Mouse (Mus musculus) hindbrain, embryonic 12.5 days (tissue): ENCODE results near the gene Galp. TPM values are rescaled to one million over a fixed set of nuclear protein-coding genes. Genes with fewer than 3 reads are reported as not detected.
A peak's percentile ranks its signal among the peaks of the same experiment; 100 is the strongest.
"Not testable (repeated sequence)": the region's sequence is repeated elsewhere in the genome, so short reads cannot be mapped to it uniquely, and the experiment has no call there.

Experiments used
- ATAC-seq: fragments of 200-750 bp; cut with Nextera tagmentation; 2 replicates; pipeline ENCODE4 v1.8.0; 2017; ENCODE audit warnings: moderate TSS enrichment; ENCODE audit not compliant: low FRiP score
- H3K27ac ChIP-seq: fragments of 300-500 bp; sonication (generic); 2 replicates; pipeline ENCODE4 v1.5.1; 2016; ENCODE audit warnings: mild to moderate bottlenecking
- H3K27me3 ChIP-seq: fragments of 300-500 bp; sonication (generic); 2 replicates; pipeline ENCODE4 v1.6.1; 2016; ENCODE audit warnings: mild to moderate bottlenecking
- H3K36me3 ChIP-seq: fragments of 300-500 bp; sonication (generic); 2 replicates; pipeline ENCODE4 v1.6.1; 2016; ENCODE audit warnings: mild to moderate bottlenecking
- H3K4me1 ChIP-seq: fragments of 300-500 bp; sonication (generic); 2 replicates; pipeline ENCODE4 v1.6.1; 2016
- H3K4me2 ChIP-seq: fragments of 300-500 bp; sonication (generic); replicated peaks from 2 replicates; pipeline ENCODE4 v1.6.1; 2016; ENCODE audit warnings: mild to moderate bottlenecking
- H3K4me3 ChIP-seq: fragments of 300-500 bp; sonication (generic); 2 replicates; pipeline ENCODE4 v1.5.1; 2016; ENCODE audit warnings: mild to moderate bottlenecking
- H3K9ac ChIP-seq: fragments of 300-500 bp; sonication (generic); 2 replicates; pipeline ENCODE4 v1.6.1; 2016; ENCODE audit warnings: mild to moderate bottlenecking, moderate library complexity
- H3K9me3 ChIP-seq: fragments of 300-500 bp; sonication (generic); replicated peaks from 2 replicates; pipeline ENCODE4 v1.6.1; 2016; ENCODE audit warnings: mild to moderate bottlenecking
- WGBS: fragments of 180-500 bp; shearing (Covaris S2); methylation state at CpG from one replicate; pipeline ENCODE4 v1.1.7; 2016; 5-methylcytosine and 5-hydroxymethylcytosine counted together
- polyA plus RNA-seq: library from polyadenylated mRNA; unstranded; fragments of >200 nt; fragmentation: Nextera tagmentation; extraction: Ambion mirVana; gene quantifications from 2 replicates; pipeline ENCODE4 v1.2.1, GENCODE M21; 2016

Galp gene
- polyA plus RNA-seq, 1 experiment from 2014 or later: not detected

- ATAC-seq: no peak
- H3K4me1 ChIP-seq: no peaks in the 10 kb centered on the region
- peaks cover 62% of the 10 kb centered on the region for H3K36me3 ChIP-seq
- H3K9me3 ChIP-seq: no peaks in the 10 kb centered on the region
- no peak overlapping the region for H3K27ac ChIP-seq
- no peaks in the 10 kb centered on the region for H3K27me3 ChIP-seq
- 96% methylated on average over 19 of the region's 19 CpGs for WGBS
- H3K4me3 ChIP-seq: no peak overlapping the region
- H3K9ac ChIP-seq: no peak overlapping the region
- no peak overlapping the region for H3K4me2 ChIP-seq
Measured at GRCm38 (mm10) chr7:6183802-6184201, 13.1 kb upstream of the Galp start.

GRCm38 (mm10) chr7:6184521-6184920 is 12.4 kb upstream of the Galp start:
- H3K9me3 ChIP-seq: no peaks in the 10 kb centered on the region
- H3K27ac ChIP-seq: no peak overlapping the region
- WGBS: 89% methylated on average over 8 of the region's 8 CpGs
- peaks cover 65% of the 10 kb centered on the region for H3K36me3 ChIP-seq
- no peaks in the 10 kb centered on the region for H3K4me1 ChIP-seq
- no peak overlapping the region for H3K4me2 ChIP-seq
- peaks cover 4% of the 10 kb centered on the region; the same call in 1 of the 2 replicates for H3K27me3 ChIP-seq
- no peak overlapping the region for H3K9ac ChIP-seq
- no peak for ATAC-seq
- no peak overlapping the region for H3K4me3 ChIP-seq

GRCm38 (mm10) chr7:6185391-6185790 is 11.5 kb upstream of the Galp start:
- no peak overlapping the region for H3K4me2 ChIP-seq
- no peaks in the 10 kb centered on the region for H3K9me3 ChIP-seq
- peaks cover 73% of the 10 kb centered on the region for H3K36me3 ChIP-seq
- 84% methylated on average over 1 of the region's 1 CpGs for WGBS
- no peaks in the 10 kb centered on the region for H3K4me1 ChIP-seq
- no peak overlapping the region for H3K4me3 ChIP-seq
- H3K27me3 ChIP-seq: peaks cover 6% of the 10 kb centered on the region; the same call in 1 of the 2 replicates
- no peak overlapping the region for H3K27ac ChIP-seq
- no peak for ATAC-seq
- H3K9ac ChIP-seq: no peak overlapping the region

GRCm38 (mm10) chr7:6186176-6186575 is 10.7 kb upstream of the Galp start:
- no peak overlapping the region for H3K27ac ChIP-seq
- 89% methylated on average over 2 of the region's 2 CpGs for WGBS
- peaks cover 76% of the 10 kb centered on the region for H3K36me3 ChIP-seq

GRCm38 (mm10) chr7:6186756-6187155 is 10.1 kb upstream of the Galp start:
- Histone ChIP-seq H3K4me1 (no peaks in the 10 kb centered on the region), H3K4me3 (no peak overlapping the region), H3K4me2 (no peak overlapping the region), H3K27me3 (peaks cover 6% of the 10 kb centered on the region; the same call in 1 of the 2 replicates), H3K9me3 (no peaks in the 10 kb centered on the region), H3K9ac (no peak overlapping the region), H3K27ac (no peak overlapping the region), H3K36me3 (peaks cover 76% of the 10 kb centered on the region)
- WGBS: 79% methylated on average over 2 of the region's 2 CpGs
- no peak for ATAC-seq

More at GRCm38 (mm10) chr7:6186176-6186575, 10.7 kb upstream of the Galp start:
- Histone ChIP-seq H3K9me3 (no peaks in the 10 kb centered on the region), H3K4me3 (no peak overlapping the region), H3K27me3 (peaks cover 6% of the 10 kb centered on the region; the same call in 1 of the 2 replicates), H3K4me1 (no peaks in the 10 kb centered on the region), H3K4me2 (no peak overlapping the region), H3K9ac (no peak overlapping the region)
- no peak for ATAC-seq

GRCm38 (mm10) chr7:6189542-6189941 is 7.3 kb upstream of the Galp start:
- Histone ChIP-seq H3K4me1 (no peaks in the 10 kb centered on the region), H3K27me3 (peaks cover 6% of the 10 kb centered on the region; the same call in 1 of the 2 replicates), H3K4me2 (no peak overlapping the region), H3K27ac (no peak overlapping the region), H3K9ac (0 out of 2 replicates have a peak overlapping the region, but pooled peaks have one; percentile 23), H3K4me3 (no peak overlapping the region), H3K9me3 (no peaks in the 10 kb centered on the region), H3K36me3 (peaks cover 59% of the 10 kb centered on the region)
- ATAC-seq: no peak
- 45% methylated on average over 44 of the region's 45 CpGs for WGBS

GRCm38 (mm10) chr7:6191376-6191775 is 5.5 kb upstream of the Galp start:
- WGBS: 37% methylated on average over 3 of the region's 3 CpGs
- H3K4me3 ChIP-seq: no peak overlapping the region
- H3K27me3 ChIP-seq: peaks cover 6% of the 10 kb centered on the region; the same call in 1 of the 2 replicates
- H3K36me3 ChIP-seq: peaks cover 43% of the 10 kb centered on the region
- H3K27ac ChIP-seq: no peak overlapping the region
- 0 out of 2 replicates have a peak, but pooled peaks have one; percentile 4 for ATAC-seq
- H3K9ac ChIP-seq: no peak overlapping the region
- no peaks in the 10 kb centered on the region for H3K9me3 ChIP-seq
- H3K4me1 ChIP-seq: no peaks in the 10 kb centered on the region
- H3K4me2 ChIP-seq: no peak overlapping the region

GRCm38 (mm10) chr7:6194129-6194528 is 2.8 kb upstream of the Galp start:
- no peaks in the 10 kb centered on the region for H3K9me3 ChIP-seq
- no peak overlapping the region for H3K4me2 ChIP-seq
- peak; percentile 65 for ATAC-seq
- WGBS: 22% methylated on average over 5 of the region's 5 CpGs
- no peak overlapping the region for H3K27ac ChIP-seq
- H3K4me3 ChIP-seq: no peak overlapping the region
- H3K27me3 ChIP-seq: peaks cover 6% of the 10 kb centered on the region; the same call in 1 of the 2 replicates
- H3K36me3 ChIP-seq: peaks cover 15% of the 10 kb centered on the region
- no peaks in the 10 kb centered on the region for H3K4me1 ChIP-seq
- no peak overlapping the region for H3K9ac ChIP-seq

- no peak for ATAC-seq
- Histone ChIP-seq H3K9me3 (no peaks in the 10 kb centered on the region), H3K27me3 (no peaks in the 10 kb centered on the region), H3K4me3 (no peak overlapping the region), H3K27ac (no peak overlapping the region), H3K9ac (no peak overlapping the region), H3K4me2 (no peak overlapping the region), H3K4me1 (no peaks in the 10 kb centered on the region), H3K36me3 (no peaks in the 10 kb centered on the region)
- 57% methylated on average over 2 of the region's 2 CpGs for WGBS
Measured at GRCm38 (mm10) chr7:6195777-6196176, 1.1 kb upstream of the Galp start.

GRCm38 (mm10) chr7:6204200-6204599 is 7.3 kb downstream of the Galp start:
- H3K4me2 ChIP-seq: no peak overlapping the region
- H3K9me3 ChIP-seq: no peaks in the 10 kb centered on the region
- ATAC-seq: no peak
- no peak overlapping the region for H3K4me3 ChIP-seq
- H3K27me3 ChIP-seq: no peaks in the 10 kb centered on the region
- H3K36me3 ChIP-seq: no peaks in the 10 kb centered on the region
- 90% methylated on average over 3 of the region's 3 CpGs for WGBS
- no peak overlapping the region for H3K27ac ChIP-seq
- H3K4me1 ChIP-seq: no peaks in the 10 kb centered on the region
- no peak overlapping the region for H3K9ac ChIP-seq

GRCm38 (mm10) chr7:6213144-6213543 is 16.3 kb downstream of the Galp start:
- Histone ChIP-seq H3K4me1 (no peaks in the 10 kb centered on the region), H3K4me2 (no peak overlapping the region), H3K9me3 (peaks cover 8% of the 10 kb centered on the region; the same call in 1 of the 2 replicates), H3K27me3 (no peaks in the 10 kb centered on the region), H3K27ac (no peak overlapping the region), H3K9ac (no peak overlapping the region), H3K36me3 (no peaks in the 10 kb centered on the region), H3K4me3 (no peak overlapping the region)
- ATAC-seq: no peak
- 57% methylated on average over 5 of the region's 5 CpGs for WGBS

GRCm38 (mm10) chr7:6214691-6215090 is 17.8 kb downstream of the Galp start:
- WGBS: 71% methylated on average over 4 of the region's 4 CpGs
- not testable (repeated sequence) for H3K27me3 ChIP-seq, H3K4me2 ChIP-seq, H3K9ac ChIP-seq, H3K4me1 ChIP-seq, H3K36me3 ChIP-seq, ATAC-seq, H3K27ac ChIP-seq, H3K4me3 ChIP-seq, H3K9me3 ChIP-seq

GRCm38 (mm10) chr7:6220147-6220546 is 23.3 kb downstream of the Galp start:
- ATAC-seq: no peak
- 48% methylated on average over 3 of the region's 3 CpGs for WGBS

More at GRCm38 (mm10) chr7:6220147-6220546, 23.3 kb downstream of the Galp start:
- no peaks in the 10 kb centered on the region for H3K27me3 ChIP-seq
- H3K4me3 ChIP-seq: no peak overlapping the region
- peaks cover 13% of the 10 kb centered on the region for H3K9me3 ChIP-seq
- no peak overlapping the region for H3K9ac ChIP-seq
- no peak overlapping the region for H3K27ac ChIP-seq
- no peak overlapping the region for H3K4me2 ChIP-seq
- no peaks in the 10 kb centered on the region for H3K36me3 ChIP-seq
- H3K4me1 ChIP-seq: no peaks in the 10 kb centered on the region
